Mouse (Mus musculus): ENCODE measurements around the gene Dysf.

The Dysf gene

GRCm38 (mm10) chr6:84173626-84174025 lies 165.2 kb downstream of the Dysf start:
- no peak for DNase-seq

GRCm38 (mm10) chr6:84178776-84179405 lies 170.5 kb downstream of the Dysf start:
- peak; percentile 19 to 37 for DNase-seq

DNA sequence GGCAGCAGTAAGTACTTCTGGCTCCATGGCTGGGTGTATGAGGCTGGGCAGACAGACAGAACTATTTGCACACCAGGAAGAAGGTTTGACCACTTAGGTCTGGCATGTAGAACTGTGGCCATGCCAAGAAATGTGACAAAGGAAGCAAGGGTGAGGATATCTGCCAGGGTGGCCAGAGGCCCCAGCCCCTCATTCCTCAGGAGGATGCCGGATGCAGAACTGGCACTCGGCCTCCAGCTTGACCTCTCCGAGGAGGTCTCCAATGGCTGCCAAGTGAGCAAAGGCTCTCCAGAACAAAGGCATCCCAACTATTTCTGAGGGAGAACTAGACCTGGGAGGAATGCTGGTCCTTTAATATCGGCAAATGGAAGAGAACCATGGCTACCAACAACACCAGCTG lies 173.1 kb downstream of the Dysf start:
- DNase-seq = no peak

- DNase-seq = peak in 1 of 2 experiments; percentile 30
Observed at GRCm38 (mm10) chr6:84191656-84192250, 183.4 kb downstream of the Dysf start.

- DNase-seq = no peak
Observed at GRCm38 (mm10) chr6:84196511-84196910, 188.1 kb downstream of the Dysf start.

GRCm38 (mm10) chr6:84197811-84198213 lies 189.4 kb downstream of the Dysf start:
- DNase-seq = peak; percentile 52 to 66

DNA sequence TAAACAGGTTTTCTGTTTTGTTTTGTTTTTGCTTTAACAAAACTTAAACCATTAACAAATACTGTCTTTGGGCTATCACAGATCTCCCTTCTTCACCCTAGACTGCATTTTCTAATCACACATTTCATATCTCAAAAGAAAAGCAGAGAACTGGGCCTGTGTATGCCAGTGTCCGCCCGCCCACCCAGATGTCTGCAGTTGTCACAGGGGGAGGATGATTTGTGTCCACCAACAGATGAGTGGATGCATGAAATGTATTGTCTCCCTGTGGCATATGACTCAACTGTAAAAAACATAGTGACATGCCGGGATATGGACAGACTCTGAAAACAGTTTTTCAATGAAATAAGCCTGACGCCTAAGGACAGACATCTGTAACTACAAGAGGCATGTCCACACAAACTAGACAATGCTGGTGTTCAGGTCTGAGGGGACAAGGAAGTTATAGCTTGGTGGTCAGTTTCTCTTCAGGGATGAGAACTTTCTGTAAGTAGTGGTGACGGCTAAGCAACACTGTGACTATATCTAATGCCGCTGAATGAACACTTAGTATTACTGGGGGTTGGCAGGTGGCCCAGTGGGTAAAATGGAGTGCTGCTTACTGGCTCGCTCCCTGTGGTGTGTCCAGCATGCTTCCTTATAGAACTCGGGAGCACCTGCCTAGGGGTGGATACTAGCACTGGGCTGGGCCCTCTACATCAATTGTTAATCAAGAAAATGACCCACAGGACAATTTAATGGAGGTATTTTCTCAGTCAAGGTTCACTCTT lies 193.5 kb downstream of the Dysf start:
- DNase-seq = no peak

DNA sequence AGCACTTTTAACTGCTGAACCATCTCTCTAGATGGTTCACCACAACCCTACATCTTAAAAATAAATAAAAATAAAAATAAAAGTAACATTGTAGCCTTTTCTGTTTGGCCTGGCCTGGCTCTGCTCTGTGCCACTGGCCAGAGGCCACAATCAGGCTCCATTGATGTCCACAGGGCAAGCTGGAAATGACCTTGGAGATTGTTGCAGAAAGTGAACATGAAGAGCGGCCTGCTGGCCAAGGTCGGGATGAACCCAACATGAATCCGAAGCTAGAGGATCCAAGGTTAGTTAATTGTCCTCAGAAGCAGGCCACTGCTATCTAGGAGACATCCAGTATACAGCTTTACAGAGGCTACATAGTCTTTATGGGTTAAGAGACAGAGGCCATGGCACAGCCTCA lies 197.2 kb downstream of the Dysf start:
- no peak for DNase-seq

GRCm38 (mm10) chr6:84208589-84208988 lies 200.2 kb downstream of the Dysf start:
- DNase-seq = no peak

DNA sequence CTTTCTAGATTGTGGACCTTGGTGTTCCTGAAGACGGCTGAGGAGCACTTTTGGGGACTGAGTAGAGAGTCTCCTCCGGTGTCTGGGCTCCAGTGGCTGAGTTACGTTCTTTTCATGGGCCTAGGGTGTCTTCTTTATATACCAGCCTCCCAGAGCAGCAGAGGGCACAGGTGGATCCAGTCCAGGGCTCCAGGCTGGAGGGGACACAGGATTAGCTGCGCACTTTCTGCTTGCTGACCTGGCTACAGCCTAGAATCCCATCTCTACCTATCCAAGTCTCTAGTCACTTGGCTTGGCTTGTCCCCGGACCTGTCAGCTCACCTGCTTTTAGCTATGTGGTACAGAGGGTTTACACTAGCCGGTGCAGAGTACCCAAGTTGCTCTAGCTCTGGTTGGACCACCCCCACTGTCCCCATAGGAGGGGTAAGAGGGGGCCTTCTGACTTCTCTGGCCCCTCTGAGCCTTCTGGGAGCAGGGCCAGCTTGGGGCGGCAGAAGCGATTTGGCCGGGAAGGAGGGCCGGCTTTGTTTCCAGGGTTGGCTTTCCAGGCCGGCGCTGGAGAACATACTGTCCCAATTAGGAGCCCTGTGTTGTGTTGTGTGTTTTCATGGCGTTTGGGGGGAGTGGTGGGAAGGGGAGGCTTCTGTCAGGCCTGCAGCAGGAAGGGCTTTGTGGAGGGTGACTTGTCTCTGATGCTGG lies 201.5 kb downstream of the Dysf start:
- DNase-seq = no peak

DNA sequence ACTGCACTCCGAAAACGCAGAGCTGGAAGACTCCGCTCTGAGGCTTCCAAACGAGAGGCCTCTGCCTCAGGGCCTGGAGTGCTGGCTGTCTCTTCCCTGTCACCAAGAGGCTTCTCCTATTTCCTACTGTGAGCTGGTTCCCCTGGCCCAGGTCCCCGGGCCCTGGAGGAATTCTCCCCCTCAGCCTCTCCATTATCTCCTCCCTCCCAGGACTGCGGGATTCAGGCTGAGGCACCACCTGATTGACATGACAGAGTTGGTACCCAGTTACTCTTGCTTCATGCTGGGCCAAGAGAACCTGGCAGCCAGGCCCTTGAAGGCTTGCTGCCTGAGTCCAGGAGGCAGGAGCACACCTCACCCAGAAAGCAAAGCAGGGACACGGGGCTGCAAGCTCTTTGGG lies 203.1 kb downstream of the Dysf start:
- DNase-seq = no peak

DNA sequence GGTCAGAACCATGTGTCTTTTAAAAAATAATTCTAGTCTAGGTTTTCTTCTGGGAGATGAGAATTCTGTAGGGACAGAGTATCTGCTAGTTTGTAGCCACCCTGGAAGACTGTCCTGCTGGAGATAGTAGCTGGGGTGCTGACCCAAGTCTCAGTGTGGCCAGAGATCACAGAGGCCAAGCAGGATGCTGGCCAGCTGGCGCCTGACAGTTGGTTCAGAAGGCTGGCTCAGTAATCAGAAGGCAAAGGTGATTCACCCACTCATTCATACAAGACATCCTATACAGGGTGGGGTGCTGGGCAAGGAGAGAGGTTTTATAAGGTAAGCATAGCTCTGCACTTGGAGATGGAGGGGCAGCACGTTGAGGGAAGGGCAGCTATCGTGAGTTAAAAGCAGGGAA lies 204.7 kb downstream of the Dysf start:
- DNase-seq = no peak

- peak; percentile 54 to 74 for DNase-seq
Observed at GRCm38 (mm10) chr6:84217216-84217933, 209.0 kb downstream of the Dysf start.

DNA sequence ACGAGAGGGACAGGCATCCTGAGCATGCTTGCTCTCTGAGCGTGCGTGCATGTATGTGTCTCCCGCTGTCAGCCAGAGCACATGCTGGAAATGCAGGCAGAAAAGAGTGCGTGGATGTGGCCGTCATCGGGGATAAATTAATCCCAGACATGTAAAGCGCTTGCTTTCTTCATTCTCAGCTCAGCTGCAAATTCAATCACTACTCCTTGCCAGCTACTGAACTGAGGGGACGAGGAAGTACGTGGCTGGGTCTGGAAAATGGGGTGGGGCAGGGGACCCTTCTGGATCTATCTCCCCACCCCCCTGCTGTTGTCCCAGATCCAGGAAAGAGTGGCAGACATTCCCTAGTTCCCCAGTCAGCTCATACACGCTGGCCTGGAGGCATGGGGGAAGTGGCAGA lies 210.7 kb downstream of the Dysf start:
- DNase-seq = no peak

GRCm38 (mm10) chr6:84224861-84225260 lies 216.5 kb downstream of the Dysf start:
- DNase-seq = no peak

DNA sequence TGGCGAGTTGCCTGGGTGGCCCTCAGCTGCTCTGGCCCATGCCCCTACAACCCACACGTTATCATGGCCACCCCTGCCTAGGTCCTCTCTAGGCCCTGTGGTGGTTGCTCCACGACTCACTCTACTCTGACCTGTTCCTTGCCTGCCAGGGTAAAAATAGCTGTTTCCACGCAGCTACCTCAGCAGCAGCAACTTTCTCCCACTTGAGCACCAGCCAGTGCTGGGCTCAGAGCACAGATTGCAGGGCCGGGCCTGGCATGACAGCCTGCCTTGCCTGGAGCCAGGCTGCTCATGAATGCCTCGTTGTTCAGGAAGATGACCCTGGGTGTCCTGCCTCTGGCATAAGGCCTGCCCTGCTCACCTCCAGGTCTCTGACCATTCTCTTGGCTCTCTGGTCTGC lies 217.2 kb downstream of the Dysf start:
- no peak for DNase-seq

DNA sequence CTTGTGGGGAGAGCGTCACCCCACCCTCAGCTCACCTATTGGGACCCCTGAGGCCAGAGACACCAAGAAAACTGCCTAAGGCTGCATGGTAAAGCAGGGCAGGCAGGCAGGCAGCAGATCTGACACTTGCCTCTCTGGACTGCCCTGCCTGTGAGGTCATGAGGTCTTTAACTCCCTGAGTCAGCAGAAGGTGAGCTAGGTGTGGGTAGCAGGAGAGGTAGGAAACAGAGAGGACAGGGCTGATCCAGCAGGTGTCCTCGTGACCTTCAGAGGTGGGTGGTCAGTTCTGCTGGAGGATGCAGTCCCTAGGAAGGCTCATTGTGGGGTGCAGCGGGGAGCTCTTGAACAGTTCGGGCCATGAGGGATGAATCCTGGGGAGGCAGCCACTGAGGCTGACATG lies 219.8 kb downstream of the Dysf start:
- no peak for DNase-seq

DNA sequence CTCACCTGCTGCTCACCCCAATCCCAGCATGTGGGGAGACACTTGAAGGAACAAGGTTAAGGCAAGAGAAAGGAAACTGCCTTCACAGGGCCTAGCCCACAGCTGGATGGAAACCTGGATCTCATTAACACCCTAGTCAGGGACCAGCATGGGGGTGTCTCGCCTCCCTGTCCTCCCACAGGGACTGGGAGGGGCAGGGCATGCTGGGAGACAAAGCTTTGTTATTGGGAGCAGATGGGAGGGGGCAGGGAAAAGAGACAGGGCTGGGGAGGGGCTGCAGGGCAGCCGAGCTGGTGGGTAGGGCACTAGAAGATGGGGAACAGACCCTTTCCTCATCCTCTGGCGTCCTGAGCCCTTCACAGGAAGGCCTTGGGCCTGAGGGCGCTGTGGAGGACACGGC lies 220.4 kb downstream of the Dysf start:
- DNase-seq = no peak

- no peak for DNase-seq
Observed at GRCm38 (mm10) chr6:84229739-84230138, 221.3 kb downstream of the Dysf start.

GRCm38 (mm10) chr6:84231108-84231507 lies 222.7 kb downstream of the Dysf start:
- no peak for DNase-seq

- no peak for DNase-seq
Observed at GRCm38 (mm10) chr6:84232063-84232760, 223.8 kb downstream of the Dysf start.

DNA sequence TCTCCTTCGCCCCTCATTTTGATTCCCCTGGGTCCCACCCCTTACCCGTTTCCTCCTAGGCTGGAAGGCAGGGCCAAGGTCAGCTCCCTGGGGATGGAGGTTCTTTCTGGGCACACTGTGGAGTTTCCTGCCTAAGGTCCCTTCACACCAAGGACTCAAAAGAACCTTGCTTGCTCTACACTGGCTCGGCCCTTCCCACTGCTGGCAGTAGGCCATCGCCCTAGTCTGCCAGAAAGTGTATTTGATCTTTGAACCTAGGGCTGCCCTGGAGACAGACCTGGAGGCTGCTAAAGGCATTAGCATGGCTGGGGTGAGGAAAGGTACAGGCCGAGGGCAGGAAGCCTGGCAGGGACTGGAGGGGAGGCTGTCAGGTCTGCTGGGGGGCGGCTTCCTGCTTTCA lies 225.4 kb downstream of the Dysf start:
- no peak for DNase-seq
